Mouse (Mus musculus): ENCODE data around the gene Map2k7.

- peak; percentile 14; the same call in 1 of the 2 replicates for TF ChIP-seq POLR2A (IDR thresholded peaks at IDR 0.05; ENCODE audit: control insufficient read depth, low read depth, low read length)
- peak; percentile 74; the same call in 1 of the 2 replicates for TF ChIP-seq CTCF (IDR thresholded peaks at IDR 0.05; ENCODE audit: control insufficient read depth, insufficient read depth, insufficient replicate concordance, low read depth, low read length)
These were observed 11.9 kb downstream of the Map2k7 start for GRCm38 (mm10) chr8:4250306-4250970.
